Mouse (Mus musculus): ENCODE results near the gene Zfp850. TPM values are rescaled to one million over a fixed set of nuclear protein-coding genes. Genes with fewer than 3 reads are reported as not detected.
A peak's percentile ranks its signal among the peaks of the same experiment; 100 is the strongest.
"Not testable (repeated sequence)": the region's sequence is repeated elsewhere in the genome, so short reads cannot be mapped to it uniquely, and the experiment has no call there.

The Zfp850 gene
- polyA plus RNA-seq, 1 experiment from 2014 or later, result 10.1 TPM

GRCm38 (mm10) chr7:27982197-27982596 lies 31.7 kb downstream of the Zfp850 start:
- H3K27ac ChIP-seq (ENCODE audit: low read depth, low read length), result no peak overlapping the region
- no peak overlapping the region for H3K4me2 ChIP-seq

GRCm38 (mm10) chr7:27978683-27979528 lies 35.0 kb downstream of the Zfp850 start, which contains the start of gene Zfp780b:
Gene Zfp780b, minus strand, starts transcription at chr7:27979171.
- Histone ChIP-seq H3K9me3 (ENCODE audit: control insufficient read depth, low read length) (peaks cover 13% of the 10 kb centered on the region; the same call in 1 of the 2 replicates), H3K36me3 (ENCODE audit: control insufficient read depth, insufficient read depth, low read length) (no peaks in the 10 kb centered on the region), H3K9ac (ENCODE audit: low read length) (peak within 1 kb of the TSS; percentile 88), H3K4me1 (ENCODE audit: control insufficient read depth, insufficient read depth, low read length) (peaks cover 10% of the 10 kb centered on the region), H3K4me2 (peak within 1 kb of the TSS; percentile 86), H3K27ac (ENCODE audit: low read depth, low read length) (no peak within 1 kb of the TSS), H3K27me3 (ENCODE audit: control insufficient read depth, insufficient read depth, low read length) (no peaks in the 10 kb centered on the region), H3K4me3 (ENCODE audit: low read depth, low read length) (peak within 1 kb of the TSS; percentile 83)
- peak; percentile 94 for ATAC-seq (ENCODE audit: low FRiP score)
- DNase-seq (ENCODE audit: low spot score, missing footprints), result peak; percentile 99
- WGBS, result under 1% methylated on average over 29 of the region's 29 CpGs

More at GRCm38 (mm10) chr7:27982197-27982596, 31.7 kb downstream of the Zfp850 start:
- WGBS, result 69% methylated on average over 2 of the region's 2 CpGs
- no peak overlapping the region for H3K9ac ChIP-seq (ENCODE audit: low read length)
- H3K27me3 ChIP-seq (ENCODE audit: control insufficient read depth, insufficient read depth, low read length), result no peaks in the 10 kb centered on the region
- peaks cover 10% of the 10 kb centered on the region for H3K4me1 ChIP-seq (ENCODE audit: control insufficient read depth, insufficient read depth, low read length)
- no peak for ATAC-seq (ENCODE audit: low FRiP score)
- no peak overlapping the region for H3K4me3 ChIP-seq (ENCODE audit: low read depth, low read length)
- DNase-seq (ENCODE audit: low spot score, missing footprints), result no peak
- peaks cover 32% of the 10 kb centered on the region for H3K9me3 ChIP-seq (ENCODE audit: control insufficient read depth, low read length)
- peaks cover 2% of the 10 kb centered on the region for H3K36me3 ChIP-seq (ENCODE audit: control insufficient read depth, insufficient read depth, low read length)

- 94% methylated on average over 13 of the region's 13 CpGs for WGBS
- H3K4me3 ChIP-seq (ENCODE audit: low read depth, low read length); ATAC-seq (ENCODE audit: low FRiP score); DNase-seq (ENCODE audit: low spot score, missing footprints); H3K27ac ChIP-seq (ENCODE audit: low read depth, low read length); H3K4me2 ChIP-seq; H3K4me1 ChIP-seq (ENCODE audit: control insufficient read depth, insufficient read depth, low read length); H3K27me3 ChIP-seq (ENCODE audit: control insufficient read depth, insufficient read depth, low read length); H3K9ac ChIP-seq (ENCODE audit: low read length); H3K9me3 ChIP-seq (ENCODE audit: control insufficient read depth, low read length); H3K36me3 ChIP-seq (ENCODE audit: control insufficient read depth, insufficient read depth, low read length): not testable (repeated sequence)
These were observed 64.5 kb downstream of the Zfp850 start for GRCm38 (mm10) chr7:27949451-27949850.

GRCm38 (mm10) chr7:27941869-27942268 lies 72.0 kb downstream of the Zfp850 start:
- not testable (repeated sequence) for H3K4me1 ChIP-seq (ENCODE audit: control insufficient read depth, insufficient read depth, low read length); H3K4me3 ChIP-seq (ENCODE audit: low read depth, low read length); H3K9ac ChIP-seq (ENCODE audit: low read length); ATAC-seq (ENCODE audit: low FRiP score); H3K27ac ChIP-seq (ENCODE audit: low read depth, low read length); H3K9me3 ChIP-seq (ENCODE audit: control insufficient read depth, low read length); H3K36me3 ChIP-seq (ENCODE audit: control insufficient read depth, insufficient read depth, low read length); DNase-seq (ENCODE audit: low spot score, missing footprints); H3K4me2 ChIP-seq; H3K27me3 ChIP-seq (ENCODE audit: control insufficient read depth, insufficient read depth, low read length)
- WGBS, result 57% methylated on average over 5 of the region's 7 CpGs

Other genes with a start within 250 kb of the Zfp850 start
- gene Zfp626, start 206.9 kb downstream of the Zfp850 start, polyA plus RNA-seq (2014; fragmentation: Nextera tagmentation; extraction: Ambion mirVana), result 2.4 and 2.8 TPM in 2 replicates
- 12.3 and 13.1 TPM in 2 replicates for gene Zfp59, start 175.5 kb downstream of the Zfp850 start, polyA plus RNA-seq (2014; fragmentation: Nextera tagmentation; extraction: Ambion mirVana)
- gene Zfp607a, start 156.6 kb downstream of the Zfp850 start, polyA plus RNA-seq (2014; fragmentation: Nextera tagmentation; extraction: Ambion mirVana), result 3.0 and 3.9 TPM in 2 replicates
- gene Zfp974, start 84.7 kb downstream of the Zfp850 start, polyA plus RNA-seq (2014; fragmentation: Nextera tagmentation; extraction: Ambion mirVana), result 11.7 and 12.6 TPM in 2 replicates
- 21.1 and 22.2 TPM in 2 replicates for gene Zfp780b, start 34.9 kb downstream of the Zfp850 start, polyA plus RNA-seq (2014; fragmentation: Nextera tagmentation; extraction: Ambion mirVana)
- gene Psmc4, start 36.0 kb upstream of the Zfp850 start, polyA plus RNA-seq (2014; fragmentation: Nextera tagmentation; extraction: Ambion mirVana), result 422 and 423 TPM in 2 replicates
- gene Fcgbp, start 57.1 kb upstream of the Zfp850 start, polyA plus RNA-seq (2014; fragmentation: Nextera tagmentation; extraction: Ambion mirVana), result not detected in 2 replicates
- gene 9530053A07Rik, start 115.4 kb upstream of the Zfp850 start, polyA plus RNA-seq (2014; fragmentation: Nextera tagmentation; extraction: Ambion mirVana), result 0.03 and 0.08 TPM in 2 replicates
- gene Fbl, start 155.6 kb upstream of the Zfp850 start, polyA plus RNA-seq (2014; fragmentation: Nextera tagmentation; extraction: Ambion mirVana), result 43.2 and 46.0 TPM in 2 replicates
- 14.5 and 16.0 TPM in 2 replicates for gene Dyrk1b, start 165.4 kb upstream of the Zfp850 start, polyA plus RNA-seq (2014; fragmentation: Nextera tagmentation; extraction: Ambion mirVana)